Mouse (Mus musculus): Measurements from ENCODE around the gene Pdlim1. TPM values are rescaled to one million over a fixed set of nuclear protein-coding genes. Genes with fewer than 3 reads are reported as not detected.

Gene Pdlim1
- polyA plus RNA-seq (2012; rRNA removed; ENCODE audit: low replicate concordance): 95.7 and 211 TPM in 2 replicates

DNA sequence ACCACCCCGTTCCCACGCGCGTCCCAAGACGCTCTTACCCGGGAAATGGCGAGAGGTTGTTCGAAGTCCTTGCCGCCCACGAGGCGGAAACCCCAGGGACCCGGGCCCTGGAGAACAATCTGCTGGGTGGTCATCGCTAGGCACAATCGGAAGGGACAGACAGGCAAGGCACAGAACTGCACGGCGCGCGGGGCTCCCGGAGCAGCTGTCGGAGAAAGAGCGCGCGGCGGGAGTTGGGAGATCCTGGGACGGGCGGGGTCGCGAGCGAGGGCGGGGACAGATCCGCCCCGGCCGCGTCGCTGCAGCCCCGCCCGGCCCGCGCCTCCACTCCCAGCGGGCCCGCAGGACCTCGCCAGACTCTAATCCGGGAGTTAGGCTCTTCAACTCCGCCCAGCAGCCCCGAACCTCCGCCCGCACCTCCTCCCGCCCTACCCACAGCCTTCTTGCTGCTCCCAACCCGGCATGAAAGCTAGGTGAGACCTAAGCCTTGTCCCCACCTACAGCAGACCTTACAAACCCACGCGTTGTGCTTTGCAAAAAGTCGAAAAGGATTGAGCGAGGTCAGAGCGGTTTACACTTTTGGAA lies at the start of gene Pdlim1:
Gene Pdlim1, minus strand, starts transcription at position 535 of the 585 bp plus-strand sequence.

DNA sequence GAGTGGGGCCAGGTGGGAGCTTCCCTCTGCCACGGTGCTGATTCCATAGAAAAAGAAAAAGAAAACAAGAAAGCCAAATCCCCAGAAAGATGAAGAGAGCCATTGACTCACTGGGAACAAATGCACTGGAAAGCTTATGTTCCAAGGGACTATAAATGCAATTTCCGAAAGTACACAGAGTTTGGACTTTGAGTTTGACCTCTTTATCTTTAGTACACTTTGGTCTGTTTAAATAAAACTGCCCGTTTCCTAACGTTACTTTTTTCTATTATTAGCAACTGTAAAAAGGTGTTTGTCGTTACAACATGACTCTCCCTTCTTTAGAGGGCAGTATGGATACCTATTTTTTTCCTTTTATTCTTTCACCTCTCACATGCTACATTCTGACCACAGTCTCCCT lies 84.5 kb downstream of the Pdlim1 start, which contains the start of gene Cyp2c70:
Gene Cyp2c70, minus strand, starts transcription at position 174 of the 400 bp plus-strand sequence.

Other genes with a start within 250 kb of the Pdlim1 start
- gene Cyp2c54, start 198.0 kb downstream of the Pdlim1 start, polyA plus RNA-seq (2012; rRNA removed; ENCODE audit: low replicate concordance): not detected in 2 replicates
- gene Cyp2c50, start 182.2 kb downstream of the Pdlim1 start, polyA plus RNA-seq (2012; rRNA removed; ENCODE audit: low replicate concordance): not detected in 2 replicates
- gene Cyp2c70, start 84.5 kb downstream of the Pdlim1 start, polyA plus RNA-seq (2012; rRNA removed; ENCODE audit: low replicate concordance): 0.13 and 0.17 TPM in 2 replicates
- 95.6 and 213 TPM in 2 replicates for gene Sorbs1, start 241.9 kb upstream of the Pdlim1 start, polyA plus RNA-seq (2012; rRNA removed; ENCODE audit: low replicate concordance)